Mouse (Mus musculus): ENCODE measurements around the gene Cdk8. TPM values are rescaled to one million over a fixed set of nuclear protein-coding genes. Genes with fewer than 3 reads are reported as not detected.

Cdk8 gene
- polyA plus RNA-seq, 1 experiment from 2014 or later: 19.6 TPM

DNA sequence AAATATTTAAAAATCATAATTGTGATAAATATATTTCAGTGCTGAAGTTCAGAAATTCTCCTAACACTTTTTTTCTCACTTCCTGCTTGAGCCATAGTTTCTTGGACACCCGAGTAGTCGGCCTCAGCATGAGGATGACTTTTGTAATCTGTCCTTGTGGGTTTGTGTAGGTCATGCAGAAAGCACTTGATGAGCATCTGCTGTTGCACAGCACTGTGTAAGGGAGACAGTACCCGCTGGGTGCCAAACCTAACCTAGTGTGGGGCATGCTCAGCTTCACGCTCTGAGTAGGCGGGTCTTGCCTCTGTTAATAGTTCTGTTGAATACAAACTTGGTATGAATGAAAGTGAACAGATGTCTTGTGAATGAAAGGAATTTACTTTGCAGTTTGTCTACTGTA is 60.5 kb downstream of the Cdk8 start:
- DNase-seq (ENCODE audit: low spot score): peak; percentile 16
- no peaks in the 10 kb centered on the region for H3K4me1 ChIP-seq
- no peak overlapping the region for H3K4me3 ChIP-seq
- H3K27me3 ChIP-seq (ENCODE audit: insufficient read depth, poor library complexity, severe bottlenecking): no peaks in the 10 kb centered on the region
- no peak overlapping the region for H3K27ac ChIP-seq
- no peaks in the 10 kb centered on the region for H3K9me3 ChIP-seq
- H3K36me3 ChIP-seq: peaks cover 49% of the 10 kb centered on the region
- 91% methylated on average over 5 of the region's 5 CpGs for WGBS

- Histone ChIP-seq H3K27me3 (ENCODE audit: insufficient read depth, poor library complexity, severe bottlenecking) (no peaks in the 10 kb centered on the region), H3K4me1 (no peaks in the 10 kb centered on the region), H3K36me3 (peaks cover 47% of the 10 kb centered on the region), H3K9me3 (no peaks in the 10 kb centered on the region), H3K27ac (no peak overlapping the region), H3K4me3 (no peak overlapping the region)
- 93% methylated on average over 5 of the region's 5 CpGs for WGBS
- peak; percentile 48 for DNase-seq (ENCODE audit: low spot score)
Observed at GRCm38 (mm10) chr5:146292896-146293680, 62.1 kb downstream of the Cdk8 start.

DNA sequence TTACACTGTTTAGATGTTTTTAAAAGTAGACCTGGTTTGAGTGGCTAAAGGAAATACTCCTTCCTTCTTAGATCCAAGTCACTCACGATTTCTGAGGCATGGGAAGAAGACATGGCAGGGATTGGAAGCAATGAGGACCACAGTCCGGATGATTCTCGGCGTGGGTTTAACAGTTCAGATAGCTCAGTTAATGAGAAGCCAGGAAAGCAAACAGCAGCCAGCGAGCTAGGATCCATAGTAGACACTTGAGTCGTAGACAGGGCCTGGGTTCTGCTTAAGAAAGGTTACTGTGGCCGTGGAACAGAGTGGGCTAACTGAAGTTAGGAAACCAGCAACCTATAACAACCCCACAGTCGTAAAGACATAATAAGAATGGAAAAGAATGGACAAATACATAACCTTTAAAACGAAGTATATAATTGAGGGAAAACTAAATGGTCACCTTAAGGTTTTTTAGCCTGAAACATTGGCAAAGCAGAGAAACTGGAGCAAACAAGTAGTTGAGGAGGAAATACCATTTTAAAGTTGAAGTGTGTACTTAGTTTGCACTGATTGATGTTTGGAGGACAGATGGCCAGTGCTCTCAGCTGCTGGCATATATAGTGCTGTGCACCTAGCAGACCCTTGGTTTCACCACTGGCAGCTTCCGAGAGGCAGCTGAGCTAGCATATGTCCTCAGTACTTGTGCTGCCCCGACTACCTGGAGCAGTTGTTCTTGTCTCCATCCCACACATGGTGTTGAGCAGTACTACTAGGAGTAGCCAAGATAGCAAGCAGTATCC is 63.1 kb downstream of the Cdk8 start:
- H3K4me1 ChIP-seq: no peaks in the 10 kb centered on the region
- H3K36me3 ChIP-seq: peaks cover 54% of the 10 kb centered on the region
- H3K27me3 ChIP-seq (ENCODE audit: insufficient read depth, poor library complexity, severe bottlenecking): no peaks in the 10 kb centered on the region
- WGBS: 90% methylated on average over 11 of the region's 11 CpGs
- H3K4me3 ChIP-seq: no peak overlapping the region
- H3K9me3 ChIP-seq: no peaks in the 10 kb centered on the region
- no peak overlapping the region for H3K27ac ChIP-seq
- peak; percentile 55 for DNase-seq (ENCODE audit: low spot score)

GRCm38 (mm10) chr5:146294834-146295233 is 63.8 kb downstream of the Cdk8 start:
- H3K27ac ChIP-seq: no peak overlapping the region
- H3K9me3 ChIP-seq: no peaks in the 10 kb centered on the region
- no peak overlapping the region for H3K4me3 ChIP-seq
- WGBS: 93% methylated on average over 5 of the region's 5 CpGs
- H3K36me3 ChIP-seq: peaks cover 58% of the 10 kb centered on the region
- no peaks in the 10 kb centered on the region for H3K27me3 ChIP-seq (ENCODE audit: insufficient read depth, poor library complexity, severe bottlenecking)
- H3K4me1 ChIP-seq: no peaks in the 10 kb centered on the region
- no peak for DNase-seq (ENCODE audit: low spot score)

DNA sequence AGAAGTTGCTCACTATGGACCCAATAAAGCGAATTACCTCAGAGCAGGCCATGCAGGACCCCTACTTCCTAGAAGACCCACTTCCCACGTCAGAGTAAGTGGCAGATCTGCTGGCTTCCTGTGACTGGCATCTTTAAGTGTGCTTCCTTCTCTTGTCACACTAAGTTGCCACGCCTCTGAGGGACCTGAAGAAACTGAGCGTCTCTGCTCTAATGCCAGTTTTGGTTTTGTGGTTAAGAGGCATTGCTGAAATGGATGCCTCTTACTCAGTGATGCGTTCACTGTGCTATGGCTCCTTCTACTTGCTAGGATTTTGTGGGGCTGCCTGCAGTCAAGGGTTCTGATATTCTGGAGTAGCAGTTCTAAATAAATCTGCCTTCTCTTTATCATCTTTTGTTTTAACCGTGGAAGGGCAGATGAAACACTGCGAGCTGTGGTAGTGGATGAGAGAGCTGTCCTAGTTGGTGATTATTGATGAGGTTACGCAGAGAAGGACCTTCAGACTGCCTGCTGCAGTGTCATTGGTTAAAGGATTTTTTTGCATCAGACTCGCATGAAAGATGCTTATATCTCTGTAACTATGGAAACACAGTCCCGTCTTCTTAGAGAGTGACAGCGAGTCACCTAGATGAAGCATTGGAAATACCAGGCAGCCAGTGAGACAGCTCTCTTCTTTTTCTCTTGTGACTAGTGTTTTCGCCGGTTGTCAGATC is 67.9 kb downstream of the Cdk8 start:
- no peak for DNase-seq (ENCODE audit: low spot score)
- H3K27me3 ChIP-seq (ENCODE audit: insufficient read depth, poor library complexity, severe bottlenecking): no peaks in the 10 kb centered on the region
- H3K4me1 ChIP-seq: no peaks in the 10 kb centered on the region
- no peaks in the 10 kb centered on the region for H3K9me3 ChIP-seq
- no peak overlapping the region for H3K27ac ChIP-seq
- 90% methylated on average over 13 of the region's 13 CpGs for WGBS
- no peak overlapping the region for H3K4me3 ChIP-seq
- H3K36me3 ChIP-seq: peaks cover 76% of the 10 kb centered on the region

DNA sequence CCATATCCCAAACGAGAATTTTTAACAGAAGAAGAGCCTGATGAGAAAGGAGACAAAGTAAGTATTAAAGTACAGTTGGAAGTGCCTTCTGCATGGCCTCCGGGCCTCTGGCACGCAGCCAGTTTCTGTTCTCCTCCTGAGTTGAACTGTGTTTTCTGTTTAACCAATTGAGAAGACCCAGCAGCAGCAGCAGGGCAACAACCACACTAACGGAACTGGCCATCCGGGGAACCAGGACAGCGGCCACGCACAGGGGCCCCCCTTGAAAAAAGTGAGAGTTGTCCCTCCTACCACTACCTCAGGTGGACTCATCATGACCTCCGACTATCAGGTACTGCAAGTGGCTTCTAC is 68.5 kb downstream of the Cdk8 start:
- Histone ChIP-seq H3K4me3 (no peak overlapping the region), H3K36me3 (peaks cover 78% of the 10 kb centered on the region), H3K4me1 (no peaks in the 10 kb centered on the region), H3K27ac (no peak overlapping the region), H3K9me3 (no peaks in the 10 kb centered on the region), H3K27me3 (ENCODE audit: insufficient read depth, poor library complexity, severe bottlenecking) (no peaks in the 10 kb centered on the region)
- 88% methylated on average over 8 of the region's 8 CpGs for WGBS
- DNase-seq (ENCODE audit: low spot score): no peak

DNA sequence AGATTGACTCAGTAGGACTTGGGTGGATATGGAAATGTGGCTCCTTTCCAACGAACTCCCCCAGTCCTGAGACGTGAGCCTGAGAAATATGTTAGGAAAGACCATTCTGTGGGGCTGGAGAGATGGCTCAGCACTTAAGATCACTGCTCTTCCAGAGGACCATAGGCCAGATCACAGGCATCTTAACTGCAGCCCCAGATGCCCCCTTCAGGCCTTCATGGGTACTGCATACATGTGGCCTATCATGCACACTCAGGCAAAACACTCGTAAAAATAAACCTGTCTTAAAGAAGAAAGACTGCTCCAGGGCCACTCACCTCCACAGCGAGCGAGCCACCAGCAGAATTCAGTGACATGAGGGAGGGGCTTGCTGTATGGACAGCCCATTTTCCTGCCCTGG is 72.4 kb downstream of the Cdk8 start:
- Histone ChIP-seq H3K9me3 (no peaks in the 10 kb centered on the region), H3K27me3 (ENCODE audit: insufficient read depth, poor library complexity, severe bottlenecking) (no peaks in the 10 kb centered on the region), H3K27ac (no peak overlapping the region), H3K4me1 (no peaks in the 10 kb centered on the region), H3K36me3 (peaks cover 61% of the 10 kb centered on the region), H3K4me3 (no peak overlapping the region)
- DNase-seq (ENCODE audit: low spot score): no peak
- WGBS: 89% methylated on average over 5 of the region's 5 CpGs

GRCm38 (mm10) chr5:146307046-146307743 is 76.2 kb downstream of the Cdk8 start:
- no peak for DNase-seq (ENCODE audit: low spot score)
- Histone ChIP-seq H3K4me1 (no peaks in the 10 kb centered on the region), H3K27me3 (ENCODE audit: insufficient read depth, poor library complexity, severe bottlenecking) (no peaks in the 10 kb centered on the region), H3K4me3 (no peak overlapping the region), H3K27ac (no peak overlapping the region), H3K36me3 (peaks cover 34% of the 10 kb centered on the region), H3K9me3 (no peaks in the 10 kb centered on the region)
- WGBS: 71% methylated on average over 8 of the region's 8 CpGs

DNA sequence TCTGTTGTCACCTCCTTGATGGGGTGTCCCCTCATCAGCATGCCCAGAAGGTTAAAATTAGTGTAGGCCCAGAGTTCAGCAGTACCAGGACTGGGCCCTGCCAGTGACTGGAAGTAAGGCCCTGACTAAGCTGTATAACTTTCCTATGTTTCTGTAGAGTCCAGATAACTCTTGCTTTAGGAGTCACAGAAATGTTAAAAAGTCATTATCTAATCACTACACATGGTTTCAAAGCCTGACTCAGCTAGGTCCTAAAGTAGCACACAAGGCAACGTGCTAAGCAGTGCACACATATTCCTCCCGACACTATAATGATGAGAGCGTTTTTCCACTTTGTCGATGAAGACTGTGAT is 76.7 kb downstream of the Cdk8 start:
- Histone ChIP-seq H3K9me3 (no peaks in the 10 kb centered on the region), H3K4me3 (no peak overlapping the region), H3K36me3 (peaks cover 34% of the 10 kb centered on the region), H3K27me3 (ENCODE audit: insufficient read depth, poor library complexity, severe bottlenecking) (no peaks in the 10 kb centered on the region), H3K4me1 (no peaks in the 10 kb centered on the region), H3K27ac (no peak overlapping the region)
- 77% methylated on average over 4 of the region's 4 CpGs for WGBS
- DNase-seq (ENCODE audit: low spot score): no peak

DNA sequence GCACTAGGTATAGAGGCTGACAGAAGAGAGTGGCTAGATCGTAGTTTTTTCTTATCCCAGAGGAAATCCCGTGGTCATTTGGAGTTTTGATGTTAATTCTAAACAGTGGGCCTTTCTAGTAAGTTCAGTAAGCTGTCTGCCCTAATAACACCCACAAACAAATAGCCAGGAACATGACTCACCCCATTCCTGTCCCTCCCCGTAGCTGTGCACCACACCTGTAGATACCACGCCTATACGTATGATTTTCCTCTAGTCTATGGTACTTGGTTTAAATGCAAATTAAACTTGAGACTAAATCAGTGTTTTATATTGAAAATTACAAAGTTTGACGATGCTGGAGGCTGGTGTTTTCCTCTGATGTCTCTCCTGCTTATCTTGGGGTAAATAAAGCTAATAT is 83.5 kb downstream of the Cdk8 start:
- no peaks in the 10 kb centered on the region for H3K36me3 ChIP-seq
- DNase-seq (ENCODE audit: low spot score): no peak
- no peak overlapping the region for H3K4me3 ChIP-seq
- no peaks in the 10 kb centered on the region for H3K27me3 ChIP-seq (ENCODE audit: insufficient read depth, poor library complexity, severe bottlenecking)
- no peaks in the 10 kb centered on the region for H3K9me3 ChIP-seq
- no peak overlapping the region for H3K27ac ChIP-seq
- H3K4me1 ChIP-seq: peaks cover 4% of the 10 kb centered on the region; the same call in 1 of the 2 replicates
- 84% methylated on average over 6 of the region's 6 CpGs for WGBS

GRCm38 (mm10) chr5:146315268-146315921 is 84.4 kb downstream of the Cdk8 start:
- WGBS: 69% methylated on average over 14 of the region's 14 CpGs
- no peak for DNase-seq (ENCODE audit: low spot score)
- H3K36me3 ChIP-seq: no peaks in the 10 kb centered on the region
- H3K27ac ChIP-seq: no peak overlapping the region
- H3K4me1 ChIP-seq: peaks cover 4% of the 10 kb centered on the region; the same call in 1 of the 2 replicates
- H3K27me3 ChIP-seq (ENCODE audit: insufficient read depth, poor library complexity, severe bottlenecking): no peaks in the 10 kb centered on the region
- H3K4me3 ChIP-seq: no peak overlapping the region
- no peaks in the 10 kb centered on the region for H3K9me3 ChIP-seq

DNA sequence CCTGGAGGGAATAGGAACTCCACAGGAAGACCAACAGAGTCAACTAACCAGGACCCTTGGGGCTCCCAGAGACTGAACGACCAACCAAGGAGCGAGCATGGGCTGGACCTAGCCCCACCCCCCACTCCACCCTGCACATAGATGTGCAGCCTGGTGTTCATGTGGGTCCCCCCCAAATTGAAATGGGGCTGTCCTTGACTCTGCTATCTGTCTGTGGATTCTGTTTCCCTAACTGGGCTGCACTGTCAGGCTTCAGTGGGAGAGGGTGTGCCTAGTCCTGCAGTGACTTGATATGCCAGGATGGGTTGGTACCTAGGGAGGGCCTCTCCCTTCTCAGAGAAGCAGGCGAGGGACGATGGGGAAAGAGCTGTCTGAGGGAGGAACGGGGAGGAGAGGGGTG is 85.3 kb downstream of the Cdk8 start:
- no peak overlapping the region for H3K27ac ChIP-seq
- H3K4me3 ChIP-seq: no peak overlapping the region
- no peaks in the 10 kb centered on the region for H3K27me3 ChIP-seq (ENCODE audit: insufficient read depth, poor library complexity, severe bottlenecking)
- 74% methylated on average over 5 of the region's 5 CpGs for WGBS
- H3K4me1 ChIP-seq: peaks cover 4% of the 10 kb centered on the region; the same call in 1 of the 2 replicates
- no peaks in the 10 kb centered on the region for H3K36me3 ChIP-seq
- peak; percentile 87 for DNase-seq (ENCODE audit: low spot score)
- H3K9me3 ChIP-seq: no peaks in the 10 kb centered on the region

Data from heart, embryonic 10.5 days (tissue).